Mouse (Mus musculus) kidney, adult 9 months (tissue): Measurements from ENCODE around the gene Map3k5.

Experiments used
- DNase-seq: peaks from one replicate; pipeline ENCODE4 v3.0.0; 2022

The Map3k5 gene

DNA sequence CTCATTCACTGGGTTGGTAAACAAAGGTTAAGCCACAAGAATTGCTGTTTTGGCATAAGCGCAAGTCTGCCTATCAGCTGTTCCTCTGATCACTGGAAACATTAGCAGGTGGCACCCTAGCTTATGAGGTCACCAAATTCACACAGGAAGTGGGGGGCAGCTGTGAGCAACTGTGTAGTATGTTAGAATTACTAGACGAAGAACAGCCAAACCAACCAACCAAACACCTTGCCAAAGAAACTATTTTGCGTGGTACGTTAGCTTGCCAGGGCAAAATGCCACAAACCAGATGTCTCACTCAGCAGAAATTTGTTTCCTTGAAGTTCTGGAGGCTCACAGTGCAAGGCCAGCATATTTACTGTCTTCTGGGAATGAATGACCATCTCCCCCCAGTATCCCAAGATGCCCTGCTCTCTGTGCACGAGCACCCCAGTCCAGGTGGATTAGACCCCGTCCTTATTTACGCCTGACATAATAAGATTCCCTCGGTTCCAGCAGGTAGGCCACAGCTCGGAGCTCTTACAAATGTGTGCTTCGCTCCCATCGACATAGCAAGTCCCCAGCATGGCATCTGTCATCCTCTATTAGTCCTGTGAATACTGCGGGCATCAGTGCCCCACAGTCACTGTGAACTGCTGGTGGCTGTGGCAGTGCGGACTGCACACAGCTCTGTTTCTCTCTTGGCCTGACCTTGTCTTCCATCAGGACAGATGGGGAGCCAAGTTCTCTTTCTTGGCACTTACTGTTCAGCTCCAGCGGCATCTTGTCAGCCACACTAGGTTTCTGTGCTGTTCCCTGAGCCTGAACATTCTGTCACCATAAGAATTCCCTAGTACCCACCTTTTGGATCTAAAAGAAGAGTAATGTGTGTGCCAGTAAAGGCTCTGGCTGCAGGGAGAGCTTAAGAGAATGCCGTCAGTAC, 185.5 kb downstream of the Map3k5 start:
- DNase-seq = peak; percentile 52

DNA sequence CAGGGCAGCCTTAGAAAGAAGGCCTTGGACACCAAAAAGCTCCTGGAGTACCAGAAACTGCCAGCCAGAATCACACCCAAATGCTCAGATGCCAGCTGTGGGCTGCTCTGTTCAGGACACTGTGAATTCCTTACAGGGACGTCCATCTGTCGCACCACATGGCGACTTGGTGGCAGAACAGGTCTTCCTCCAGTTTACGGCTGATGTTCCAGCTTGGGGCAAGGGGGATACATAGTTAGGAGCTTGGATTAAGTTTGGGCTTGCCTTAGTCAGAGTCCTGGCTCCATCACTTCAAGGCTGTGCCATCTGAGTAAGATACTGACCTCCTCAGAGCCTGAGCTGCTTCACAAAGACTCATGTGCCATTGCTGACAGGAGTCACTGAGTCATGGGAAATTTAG, 187.7 kb downstream of the Map3k5 start:
- no peak for DNase-seq

DNA sequence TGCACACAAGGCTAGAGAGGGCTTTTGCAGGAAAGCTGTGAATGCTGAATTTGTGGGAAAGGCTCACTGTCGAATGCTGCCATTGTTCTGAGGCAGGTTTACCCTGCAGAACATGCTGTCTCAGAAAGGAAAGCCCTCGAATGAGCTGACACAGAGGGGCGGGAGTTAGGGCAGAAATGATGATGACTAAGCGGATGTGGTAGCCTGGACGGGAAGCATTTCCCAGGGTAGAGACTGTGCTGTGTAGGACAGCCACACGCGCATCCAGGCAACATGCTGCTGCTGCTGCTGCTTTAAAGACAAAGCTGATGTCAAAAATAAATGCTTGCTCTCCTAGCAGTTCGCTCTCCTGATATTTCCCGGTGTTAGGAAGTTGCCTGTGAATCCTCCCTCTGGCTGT, 189.1 kb downstream of the Map3k5 start:
- peak; percentile 39 for DNase-seq

DNA sequence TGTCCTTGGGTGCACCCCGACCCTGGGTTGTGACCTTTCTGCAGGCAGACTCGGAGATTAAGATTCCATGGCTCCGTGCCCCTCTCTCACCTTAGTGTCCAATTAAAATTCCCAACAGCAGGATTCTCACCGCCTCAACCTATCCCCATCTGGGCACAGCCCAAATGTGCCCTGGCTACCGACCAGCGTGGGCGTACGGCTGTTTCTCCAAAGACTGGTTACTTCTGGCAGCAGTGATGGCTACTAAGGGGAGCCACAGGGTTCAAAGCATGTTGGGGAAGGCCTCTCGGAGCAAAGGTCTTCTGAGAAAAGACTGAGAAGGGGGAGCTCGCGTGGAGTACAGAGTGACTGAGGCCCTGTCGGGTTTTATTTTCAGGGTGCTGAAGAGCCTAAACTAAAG, 190.3 kb downstream of the Map3k5 start:
- DNase-seq = peak; percentile 53

DNA sequence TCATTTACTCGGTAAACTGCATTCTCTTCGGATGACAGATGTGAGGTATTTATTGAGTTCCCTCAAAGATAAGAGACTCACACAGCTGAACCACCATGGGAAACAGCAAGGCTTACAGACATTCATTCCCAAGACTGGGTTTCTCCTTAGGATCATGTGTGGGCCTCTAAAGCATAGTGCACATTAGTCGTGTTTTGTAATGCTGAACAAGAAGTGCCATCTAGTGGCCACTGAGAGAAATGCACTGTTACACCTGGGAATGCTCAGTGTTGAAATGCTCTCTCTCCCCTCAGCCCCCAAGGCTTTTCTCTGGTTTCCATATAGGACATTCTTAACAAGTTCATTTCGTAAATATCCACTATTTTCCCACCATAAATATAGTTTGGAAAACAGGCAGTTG, 191.0 kb downstream of the Map3k5 start:
- peak; percentile 79 for DNase-seq

DNA sequence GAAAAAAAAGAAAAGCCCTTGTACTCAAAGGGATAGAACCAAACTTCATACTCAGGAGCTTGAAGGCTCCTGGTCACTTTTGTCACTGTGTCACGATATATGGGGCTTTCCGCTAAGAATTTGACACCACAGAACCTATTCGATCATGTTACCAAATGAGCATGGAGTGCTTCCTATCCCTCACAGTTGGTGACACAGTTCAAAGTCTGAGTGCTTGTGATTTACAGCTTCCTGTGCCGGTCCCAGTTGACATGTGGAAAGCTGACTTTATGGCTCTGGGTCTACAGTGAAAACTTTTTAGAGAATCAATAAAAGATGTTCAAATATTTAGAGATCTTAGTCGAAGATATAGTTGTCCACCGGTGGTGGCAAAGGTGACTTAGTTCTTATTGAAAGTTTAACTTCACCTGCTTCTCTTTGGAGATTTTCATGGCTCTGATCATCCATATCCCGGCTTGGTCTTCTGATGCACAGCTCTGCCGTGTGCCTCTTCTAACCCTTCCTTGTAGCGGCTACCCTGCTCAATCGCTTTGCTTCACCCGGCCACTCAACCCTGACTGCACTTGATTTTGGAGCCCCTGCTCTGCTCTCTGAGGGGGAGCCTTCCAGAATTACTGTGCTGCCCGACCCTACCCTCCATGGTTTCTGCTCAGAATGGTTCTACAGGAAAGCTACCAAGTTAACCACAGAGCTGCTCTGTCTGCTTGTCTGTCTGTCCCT, 198.8 kb downstream of the Map3k5 start:
- DNase-seq = no peak

DNA sequence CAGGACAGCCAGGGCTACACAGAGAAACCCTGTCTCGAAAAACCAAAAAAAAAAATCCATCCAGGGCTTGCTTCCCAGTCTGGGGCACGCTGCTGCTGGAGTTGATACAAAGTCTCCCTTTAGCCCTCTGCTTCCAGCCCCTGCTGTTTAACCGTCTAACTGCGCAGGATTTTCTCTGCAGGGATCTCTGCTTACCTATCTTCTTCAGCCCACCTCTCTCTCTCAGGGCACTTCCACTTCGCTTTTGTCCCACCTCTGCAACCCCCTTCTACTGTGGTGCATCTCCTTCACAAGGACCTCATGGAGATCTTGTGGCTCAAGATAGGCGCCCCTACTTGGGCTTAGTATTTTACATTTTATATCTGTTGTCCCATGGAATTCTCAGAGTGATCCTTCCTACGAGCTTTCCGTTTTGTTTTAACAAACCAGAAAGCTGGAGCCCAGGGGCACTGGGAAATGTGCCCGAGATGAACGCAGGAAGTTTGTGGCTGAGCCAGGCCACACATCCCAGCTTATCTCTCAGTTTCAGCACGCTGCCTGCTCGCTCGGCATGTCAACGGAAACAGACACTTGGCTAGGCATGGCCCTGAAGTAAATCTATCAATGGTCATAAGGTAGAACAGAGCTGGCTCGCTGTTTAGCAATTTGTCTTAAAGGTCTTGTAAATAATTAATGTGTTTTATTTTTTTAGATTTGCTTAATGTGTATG, 201.2 kb downstream of the Map3k5 start:
- peak; percentile 37 for DNase-seq

DNA sequence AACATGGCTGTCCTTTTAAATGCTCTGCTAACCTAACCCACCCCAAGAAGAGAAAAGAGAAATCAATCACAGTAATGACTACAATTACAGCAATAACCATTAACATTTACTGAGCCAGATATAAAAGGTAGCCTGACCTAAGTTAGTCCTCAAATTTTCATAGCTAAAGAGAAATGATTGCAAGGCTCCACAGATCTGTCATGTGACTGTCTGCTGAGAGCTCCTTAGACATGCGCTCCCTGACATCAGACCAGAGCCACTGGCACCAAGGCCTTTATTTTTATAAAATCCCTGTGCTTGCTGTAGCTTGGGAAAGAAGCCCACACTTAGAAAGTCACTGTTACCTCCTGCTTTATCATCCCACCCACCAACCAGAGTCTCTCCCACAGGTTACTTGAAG, 202.2 kb downstream of the Map3k5 start:
- no peak for DNase-seq

DNA sequence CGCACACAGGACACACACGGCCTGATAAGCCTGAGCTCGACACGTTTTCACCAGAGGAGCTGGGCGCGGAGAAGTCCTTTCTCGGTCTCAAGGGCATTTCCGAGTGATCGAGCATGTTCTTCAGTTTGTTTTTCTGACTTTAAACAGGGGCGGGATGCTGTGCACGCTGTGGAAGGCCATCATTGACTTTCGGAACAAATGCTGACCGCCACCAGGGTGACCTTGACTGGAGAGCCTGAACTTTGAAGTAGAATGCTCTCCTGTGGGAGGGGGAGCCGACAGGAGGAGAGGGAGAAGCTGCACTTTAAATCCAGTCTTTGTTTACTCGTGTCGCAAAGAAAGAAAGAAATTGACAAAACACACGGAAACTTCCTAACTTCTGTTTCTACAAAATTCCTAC, 207.1 kb downstream of the Map3k5 start:
- DNase-seq = no peak

DNA sequence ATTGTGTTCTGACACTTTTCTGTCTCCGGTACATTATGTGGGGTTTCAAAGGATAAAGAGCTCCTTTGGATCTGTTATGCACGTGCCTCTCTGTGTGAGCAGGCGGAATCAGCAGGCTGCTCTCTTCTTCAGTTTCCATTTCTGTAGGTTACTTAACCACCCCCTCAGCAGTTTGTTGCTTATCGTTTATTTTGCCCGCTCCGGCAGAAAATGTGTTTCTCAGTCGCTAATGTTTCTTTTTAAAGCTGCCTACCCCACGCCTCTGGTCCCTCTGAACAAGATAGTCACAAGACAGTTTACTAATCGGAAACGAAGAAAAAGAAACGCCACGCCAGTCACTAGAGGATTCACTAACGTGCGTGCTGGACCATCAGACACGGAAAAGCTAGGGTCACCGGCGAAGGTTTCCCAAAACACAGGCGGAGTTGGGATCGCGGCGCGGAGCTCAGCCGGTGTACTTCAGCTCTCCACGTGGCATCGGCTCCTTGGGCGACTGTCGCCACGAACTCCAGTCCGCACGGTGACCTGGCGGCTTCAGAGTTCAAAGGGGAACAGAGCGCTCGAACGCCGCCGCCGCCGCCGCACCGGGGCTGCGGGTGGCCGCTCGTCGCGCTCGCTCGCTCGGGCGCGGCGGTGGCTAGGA, 214.0 kb downstream of the Map3k5 start, which contains the start of gene Map7:
Gene Map7, plus strand, starts transcription at position 342 of the 643 bp plus-strand sequence.
- DNase-seq = no peak

DNA sequence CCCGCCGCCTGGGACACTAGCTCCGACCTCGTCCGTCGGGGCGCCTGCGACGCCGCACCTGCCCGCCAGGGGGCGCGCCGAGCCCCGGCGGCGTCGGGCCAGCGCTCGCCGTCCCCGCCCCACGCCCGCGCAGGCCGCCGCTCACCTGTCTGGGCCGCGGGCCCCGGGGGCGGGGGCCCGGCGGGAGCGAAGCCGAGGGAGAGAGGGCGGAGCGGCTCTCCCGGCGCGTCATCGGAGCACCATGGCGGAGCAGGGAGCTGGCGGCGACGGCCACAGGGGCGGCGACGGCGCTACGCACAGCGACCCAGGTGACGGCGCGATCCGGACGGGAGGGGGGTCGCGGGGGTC, 214.5 kb downstream of the Map3k5 start:
- DNase-seq = peak; percentile 85

DNA sequence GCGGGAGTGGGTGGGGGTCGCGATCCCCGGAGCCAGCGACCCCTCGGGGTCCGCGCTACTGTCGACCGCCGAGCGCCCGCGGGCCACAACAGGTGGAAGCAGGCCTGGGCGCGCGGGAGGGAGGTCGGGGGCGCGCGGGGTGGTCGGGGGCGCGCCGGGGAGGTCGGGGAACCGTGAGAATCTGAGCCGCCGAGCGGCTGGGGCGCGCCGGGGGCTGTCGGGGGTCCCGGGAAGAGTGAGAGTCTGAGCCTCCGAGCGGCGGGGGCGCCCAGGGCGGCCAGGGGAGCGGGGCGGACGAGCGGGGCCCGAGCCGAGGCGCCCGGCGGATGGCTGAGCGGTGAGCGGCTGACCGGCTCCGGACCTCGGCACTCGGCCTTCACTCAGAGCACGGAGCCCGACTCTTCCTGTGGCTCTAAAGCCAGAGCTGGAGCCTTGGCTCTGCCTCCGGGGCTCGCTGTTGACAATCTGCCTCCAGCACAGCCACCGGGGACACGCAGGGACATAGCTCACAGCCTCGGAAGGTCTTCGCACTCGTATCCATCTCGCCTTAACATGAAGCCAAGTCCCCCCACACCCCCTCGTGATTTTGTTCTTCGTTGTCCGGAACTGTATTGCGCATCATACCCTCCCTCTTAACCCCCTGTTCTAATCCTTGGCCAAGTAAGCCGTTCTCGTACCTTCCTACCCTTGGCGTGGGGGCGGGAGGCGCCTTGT, 215.0 kb downstream of the Map3k5 start:
- peak; percentile 49 for DNase-seq

DNA sequence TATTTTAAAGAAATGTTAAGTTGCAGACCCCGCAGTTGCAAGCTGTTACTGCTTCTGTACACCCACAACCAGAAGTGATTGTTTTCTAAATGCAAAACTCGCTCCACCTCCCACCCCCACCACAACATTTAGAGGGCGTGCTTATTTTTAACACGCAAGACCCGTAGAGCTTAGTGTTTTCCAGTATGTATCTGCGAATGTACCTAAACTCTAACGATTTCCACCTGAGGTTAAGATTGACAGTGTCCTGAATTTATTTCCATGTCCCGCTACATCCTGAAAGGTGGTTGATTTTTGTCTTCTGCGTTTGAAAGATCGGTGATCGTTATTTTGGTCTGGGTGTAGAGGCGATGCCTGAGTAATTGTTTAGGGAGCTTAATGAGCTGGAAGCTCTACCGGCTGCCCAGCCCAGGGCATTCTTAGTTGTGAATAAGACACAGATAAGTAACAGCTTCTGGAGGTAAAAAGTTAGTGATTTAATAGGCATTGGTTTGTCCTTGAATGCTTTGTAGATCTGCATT, 215.6 kb downstream of the Map3k5 start:
- peak; percentile 50 for DNase-seq

DNA sequence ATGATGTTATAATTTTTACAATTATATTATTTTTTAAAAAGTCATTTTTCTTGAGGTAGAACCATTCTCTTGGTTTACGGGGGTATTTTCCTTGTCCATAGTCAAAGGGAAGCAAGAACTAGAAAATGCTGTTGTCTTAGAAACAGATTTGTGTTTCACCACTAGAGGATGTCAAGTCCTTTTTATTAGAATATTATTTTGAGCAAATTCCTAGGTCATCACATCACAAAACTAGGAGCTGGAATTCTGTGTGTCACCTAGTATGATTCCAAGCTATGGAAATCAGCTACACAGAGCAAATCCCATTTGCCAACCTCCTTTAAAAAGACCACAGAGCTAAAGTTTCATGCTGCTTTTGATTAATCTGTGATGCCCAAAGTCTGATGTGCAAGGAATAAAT, 217.9 kb downstream of the Map3k5 start:
- DNase-seq = no peak

DNA sequence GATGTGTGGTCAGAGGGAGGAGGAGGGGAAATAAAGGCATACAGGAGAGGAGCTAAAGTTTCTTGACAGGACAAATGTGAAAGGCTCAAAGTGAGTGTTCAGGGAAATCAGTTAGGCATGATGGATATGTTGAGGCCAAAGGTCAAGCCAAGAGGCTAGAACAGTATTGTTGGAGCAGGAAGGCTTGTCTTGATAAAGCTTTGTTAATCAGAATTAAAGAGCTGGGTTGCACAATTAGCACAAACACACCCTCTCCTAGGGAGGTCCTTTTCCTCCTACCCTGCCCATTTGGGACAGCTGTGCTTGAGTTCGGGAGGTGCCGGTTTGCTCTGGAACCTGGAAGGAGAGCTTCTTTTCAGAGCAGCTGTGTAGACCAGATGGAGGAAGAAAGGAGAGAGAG, 219.2 kb downstream of the Map3k5 start:
- DNase-seq = no peak

DNA sequence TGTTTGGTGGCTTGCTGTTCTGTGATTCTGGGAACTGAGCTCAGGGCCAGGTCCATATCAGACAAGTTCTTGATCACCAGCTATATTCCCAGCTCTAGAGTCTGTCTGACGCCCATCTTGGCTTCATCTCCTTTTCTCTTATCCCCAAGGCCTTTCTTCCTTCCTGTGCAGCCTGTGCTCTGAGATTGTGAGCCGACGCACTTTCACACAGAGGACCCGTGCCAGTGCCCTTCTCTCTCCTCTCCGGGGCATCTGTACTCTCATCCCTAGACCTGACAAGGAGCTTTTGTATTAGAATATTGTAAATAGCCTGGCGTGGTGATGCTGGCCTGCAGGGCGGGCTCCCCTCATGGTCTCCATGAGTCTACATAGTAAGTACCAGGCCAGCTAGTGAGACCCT, 221.1 kb downstream of the Map3k5 start:
- no peak for DNase-seq

DNA sequence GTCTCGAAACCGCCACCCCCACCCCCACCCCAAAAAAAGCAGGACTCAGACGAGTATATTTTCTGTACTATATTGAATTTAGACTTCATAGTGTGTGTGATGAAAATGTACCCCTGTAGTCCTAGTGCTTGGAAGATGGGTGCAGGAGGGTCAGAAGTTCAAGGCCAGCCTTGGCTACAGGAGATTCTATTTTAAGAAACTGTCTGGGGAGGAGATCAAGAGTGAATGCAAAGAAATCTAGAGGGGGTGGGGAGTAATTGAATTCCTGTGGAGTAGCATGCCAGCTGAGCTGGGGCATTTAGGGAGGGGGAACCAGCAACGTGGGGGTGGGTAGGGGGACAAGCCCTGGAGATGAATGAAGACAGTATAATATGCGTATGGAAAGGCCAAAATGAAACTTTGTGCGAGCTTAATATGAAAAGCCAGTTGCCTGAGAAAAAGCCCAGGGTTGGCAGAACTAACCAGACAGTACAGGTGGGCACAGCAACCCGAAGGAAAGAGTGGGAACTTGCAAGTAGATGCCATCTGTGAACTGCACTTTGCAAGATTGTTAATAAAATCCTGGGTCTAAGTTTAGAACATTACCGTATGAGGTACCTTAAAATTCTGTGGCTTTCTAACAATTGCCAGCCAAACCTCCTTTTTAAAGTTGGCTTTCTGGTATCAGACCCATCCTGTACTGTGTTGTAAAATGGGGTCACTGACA, 222.9 kb downstream of the Map3k5 start:
- DNase-seq = no peak

DNA sequence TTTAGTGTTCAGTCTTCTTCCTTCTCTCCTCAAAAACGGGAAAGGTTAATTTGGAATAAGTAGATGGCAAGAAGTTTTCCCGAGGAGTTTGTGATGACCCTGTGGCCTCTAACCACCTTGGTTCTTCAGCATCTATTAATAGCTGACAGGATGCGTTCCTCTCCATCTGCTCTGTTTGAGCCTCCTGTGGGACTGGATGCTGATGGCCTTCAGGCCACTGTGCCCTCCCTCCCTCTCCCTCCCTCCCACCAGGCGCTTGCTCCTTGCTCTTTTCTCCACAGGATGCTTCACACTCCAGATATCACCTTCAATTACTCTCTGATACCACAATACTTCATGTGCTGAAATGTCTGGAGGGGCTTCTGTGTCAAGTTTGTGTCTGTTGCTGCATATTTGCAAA, 224.5 kb downstream of the Map3k5 start:
- DNase-seq = no peak

DNA sequence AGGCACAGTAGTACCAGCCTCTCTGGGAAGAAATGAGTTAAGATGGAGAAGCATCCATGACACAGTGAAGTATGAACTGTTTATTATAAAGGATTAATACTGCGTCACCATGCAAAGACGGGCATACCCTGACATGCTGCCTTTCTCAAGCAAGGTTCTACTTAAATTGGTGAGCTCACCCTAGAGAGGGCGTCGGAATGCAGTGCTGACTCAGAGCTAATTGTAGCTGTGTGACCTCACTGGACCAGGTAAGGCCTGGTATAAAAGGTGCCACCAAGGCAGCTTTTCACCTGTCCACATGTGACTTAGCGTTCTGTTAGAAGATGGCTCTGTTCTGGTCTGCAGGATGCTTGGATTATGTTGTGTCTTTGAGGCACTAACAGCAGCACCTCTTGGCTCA, 225.0 kb downstream of the Map3k5 start:
- no peak for DNase-seq

DNA sequence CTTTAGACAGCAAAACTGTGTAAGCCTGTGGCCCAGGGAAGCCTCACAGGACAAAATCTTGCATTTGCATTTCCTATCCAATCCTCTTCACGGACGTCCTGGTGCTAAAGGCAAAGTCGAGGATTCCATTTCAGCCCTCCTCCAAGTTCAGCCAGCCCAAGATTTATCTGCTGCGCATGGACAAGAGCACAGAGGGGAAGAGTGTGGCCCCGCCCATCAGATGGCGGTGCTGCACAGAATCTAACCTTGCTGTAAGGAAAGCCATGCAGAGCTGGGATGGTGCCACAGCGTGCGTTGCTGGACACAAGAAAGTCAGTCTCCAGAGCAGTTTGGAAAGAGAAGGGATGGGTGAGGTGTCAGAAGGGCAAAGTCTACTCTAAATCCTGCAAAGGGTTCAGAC, 226.6 kb downstream of the Map3k5 start:
- peak; percentile 68 for DNase-seq

DNA sequence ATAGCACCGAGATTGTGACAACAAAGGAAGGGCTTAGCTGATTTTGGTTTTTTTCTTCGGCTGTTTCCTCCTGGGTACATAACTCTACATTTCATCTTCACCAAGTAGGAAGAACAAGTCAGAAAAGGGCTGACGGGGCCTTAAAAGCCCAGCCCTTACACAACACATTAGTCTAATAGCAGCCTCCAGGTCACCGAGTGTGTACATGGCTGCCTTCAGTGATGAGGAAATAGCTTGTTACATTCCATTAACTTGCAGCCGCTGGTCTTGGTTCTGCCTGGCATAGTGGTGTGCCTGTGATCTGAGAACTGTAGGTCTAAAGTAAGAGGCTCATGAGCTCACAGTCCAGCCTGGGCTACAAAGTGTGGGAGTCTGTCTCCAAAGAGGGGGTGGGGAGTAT, 230.5 kb downstream of the Map3k5 start:
- DNase-seq = no peak

DNA sequence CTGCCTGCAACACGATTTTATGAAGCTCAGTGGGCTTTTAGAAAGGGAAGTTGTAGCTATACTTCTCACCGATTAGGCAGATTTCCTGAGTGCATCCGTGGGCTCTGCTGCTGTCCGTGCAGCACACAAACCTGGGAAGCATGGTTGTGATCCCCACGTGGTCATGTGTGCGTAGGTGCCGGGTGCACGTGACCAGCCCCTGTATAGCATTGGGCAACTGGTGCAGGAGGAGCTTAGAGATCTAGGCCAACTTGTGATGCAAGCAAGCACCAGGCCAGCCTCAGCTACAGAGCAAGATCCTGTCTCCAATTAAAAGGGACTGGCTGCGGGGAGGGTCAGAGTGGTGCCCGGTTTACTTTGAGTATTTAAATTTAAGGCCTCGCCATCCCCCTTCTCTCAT, 232.5 kb downstream of the Map3k5 start:
- no peak for DNase-seq
